Mouse (Mus musculus): Measurements from ENCODE around the gene Alkbh4.

DNA sequence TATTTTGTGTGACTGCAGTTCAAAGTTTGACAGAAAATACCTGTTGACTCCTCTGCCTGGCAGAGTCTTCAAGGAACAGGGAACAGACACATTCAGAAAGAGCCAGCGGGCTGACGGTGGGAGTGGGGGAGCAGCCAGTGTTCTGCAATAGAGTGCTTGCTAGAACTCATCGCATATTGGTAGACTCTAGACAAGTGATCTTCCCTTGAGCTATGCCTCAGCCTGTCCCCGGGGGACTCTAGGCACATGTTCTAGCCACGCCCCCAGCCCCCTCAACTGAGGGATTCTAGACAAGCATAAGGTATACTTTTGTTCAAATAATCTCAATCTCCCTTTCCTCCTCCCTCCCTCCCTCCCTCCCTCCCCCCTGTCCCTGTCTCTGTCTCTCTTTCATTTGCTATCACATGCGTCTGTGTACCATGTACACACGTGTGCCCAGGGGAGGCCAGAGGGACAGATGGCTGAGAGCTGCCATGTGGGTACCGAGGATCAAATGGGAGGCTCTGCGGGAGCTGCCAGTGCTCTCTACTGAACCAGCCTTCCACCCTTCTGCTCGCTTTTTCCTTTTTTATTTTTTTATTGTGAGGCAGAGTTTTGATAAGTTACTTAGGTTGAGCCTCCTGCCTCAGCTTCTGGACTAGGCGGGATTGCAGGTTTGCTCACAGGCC is 28.0 kb downstream of the Alkbh4 start:
- TF ChIP-seq CTCF (IDR thresholded peaks at IDR 0.05; ENCODE audit: low read depth), result no peak
- TF ChIP-seq EP300 (IDR thresholded peaks at IDR 0.05; ENCODE audit: low read depth), result no peak
